Mouse (Mus musculus) kidney, adult 2 months (tissue): Measurements from ENCODE around the gene Rbfox3.

ENCODE experiments used
- CTCF ChIP-seq: fragments of 200-500 bp; conservative IDR thresholded peaks from 2 replicates; pipeline ENCODE4 v1.5.1; 2011; ENCODE audit warnings: low read depth, mild to moderate bottlenecking, control low read depth, low read length, moderate library complexity, mixed read lengths; ENCODE audit not compliant: insufficient read depth, insufficient read length
- POLR2A ChIP-seq: fragments of 200-500 bp; IDR thresholded peaks from one replicate; pipeline ENCODE4 v1.6.1; 2011; ENCODE audit warnings: low read depth, low read length, control low read depth

DNA sequence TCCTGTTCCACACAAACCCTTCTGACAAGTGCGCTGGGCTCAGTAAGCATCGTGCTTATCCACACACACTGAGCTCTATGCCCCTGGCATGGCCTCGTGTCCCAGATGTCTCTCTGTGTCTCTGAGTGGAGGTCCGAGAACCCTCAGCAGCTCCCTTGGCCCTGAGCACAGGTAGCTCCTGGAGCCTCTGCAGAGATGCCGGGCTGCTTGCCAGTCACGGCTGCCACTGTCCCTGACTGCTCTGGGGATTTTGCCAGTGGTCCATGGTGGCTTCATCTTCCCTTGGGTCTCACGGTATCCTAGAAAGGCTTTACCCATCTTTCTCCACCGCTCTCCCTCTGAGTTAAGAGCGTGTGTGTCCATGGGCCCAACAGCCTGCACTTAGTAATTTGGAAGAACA, 199.3 kb downstream of the Rbfox3 start:
- TF ChIP-seq CTCF (no peak), POLR2A (no peak)
